Mouse (Mus musculus): ENCODE data around the gene Dcakd.

- TF ChIP-seq CTCF (IDR thresholded peaks at IDR 0.05; ENCODE audit: insufficient read depth, low read depth, low read length) (no peak), POLR2A (IDR thresholded peaks at IDR 0.05; ENCODE audit: insufficient read depth, low read depth, low read length) (no peak)
Measured at GRCm38 (mm10) chr11:103018860-103019259, 9.3 kb downstream of the Dcakd start.

Measured in olfactory bulb, adult 2 months (tissue).